Mouse (Mus musculus) thymus, adult 2 months (tissue): Measurements from ENCODE around the gene Mmp23.

Experiments used
- CTCF ChIP-seq: fragments of 200-500 bp; IDR thresholded peaks from 2 replicates; pipeline ENCODE4 v1.5.1; 2012; ENCODE audit warnings: mild to moderate bottlenecking, control low read depth, low read length, moderate library complexity, borderline replicate concordance; ENCODE audit not compliant: control insufficient read depth, poor library complexity, insufficient read depth; ENCODE audit errors: extremely low read depth
- POLR2A ChIP-seq: fragments of 200-500 bp; IDR thresholded peaks from 2 replicates; pipeline ENCODE4 v1.6.1; 2012; ENCODE audit warnings: mild to moderate bottlenecking, low read length, control low read depth, moderate library complexity; ENCODE audit not compliant: control insufficient read depth, poor library complexity, insufficient read depth; ENCODE audit errors: extremely low read depth

GRCm38 (mm10) chr4:155694482-155695401 is 41.6 kb upstream of the Mmp23 start:
- TF ChIP-seq CTCF (peak; percentile 33; the same call in 1 of the 2 replicates), POLR2A (no peak)
